Mouse (Mus musculus): Measurements from ENCODE around the gene Gm12248.

DNA sequence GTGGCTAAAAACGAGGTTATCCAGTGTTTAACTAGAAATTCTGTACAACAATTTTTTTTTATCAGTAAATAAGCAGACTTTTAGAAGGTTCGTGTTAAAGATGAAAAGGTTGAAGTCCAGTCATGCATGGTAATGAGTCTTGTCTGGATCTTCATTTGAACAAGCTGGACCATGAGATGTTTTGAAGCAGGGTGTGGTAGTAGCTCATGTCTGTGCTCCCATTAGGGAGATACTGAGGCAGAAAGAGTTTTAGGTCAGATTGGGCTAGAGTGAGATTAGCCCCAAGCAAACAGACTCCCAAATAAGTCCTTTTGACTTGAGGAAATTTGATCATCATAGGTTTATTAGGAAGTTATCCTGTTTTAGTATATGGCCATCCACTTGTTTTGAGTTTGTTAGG lies 77.6 kb downstream of the Gm12248 start:
- TF ChIP-seq CTCF (IDR thresholded peaks at IDR 0.05; ENCODE audit: low read depth, low read length) (no peak), POLR2AphosphoS5 (IDR thresholded peaks at IDR 0.05; ENCODE audit: insufficient replicate concordance, low read depth, low read length) (no peak), GATA1 (IDR thresholded peaks at IDR 0.05; ENCODE audit: borderline replicate concordance, low read length) (no peak), TAL1 (conservative IDR thresholded peaks at IDR 0.05; ENCODE audit: low read depth, low read length) (no peak)

Data from G1E (cell line).